Mouse (Mus musculus) embryonic facial prominence, embryonic 10.5 days (tissue): ENCODE measurements around the gene Fos. TPM values are rescaled to one million over a fixed set of nuclear protein-coding genes. Genes with fewer than 3 reads are reported as not detected.

Experiments used
- DNase-seq: peaks from one replicate; pipeline ENCODE4 v3.0.0-alpha.2; 2017; ENCODE audit warnings: low spot score
- H3K27ac ChIP-seq: fragments of 300-500 bp; sonication (generic); replicated peaks from 2 replicates; pipeline ENCODE4 v1.5.1; 2016; ENCODE audit warnings: mild to moderate bottlenecking
- H3K27me3 ChIP-seq: fragments of 300-500 bp; sonication (generic); replicated peaks from 2 replicates; pipeline ENCODE4 v1.6.1; 2016; ENCODE audit warnings: low read depth, mild to moderate bottlenecking; ENCODE audit not compliant: poor library complexity, severe bottlenecking
- H3K36me3 ChIP-seq: fragments of 300-500 bp; sonication (generic); replicated peaks from 2 replicates; pipeline ENCODE4 v1.6.1; 2016; ENCODE audit warnings: mild to moderate bottlenecking, moderate library complexity
- H3K4me1 ChIP-seq: fragments of 300-500 bp; sonication (generic); 2 replicates; pipeline ENCODE4 v1.6.1; 2016
- H3K4me3 ChIP-seq: fragments of 300-500 bp; sonication (generic); 2 replicates; pipeline ENCODE4 v1.5.1; 2016; ENCODE audit warnings: mild to moderate bottlenecking, moderate library complexity
- H3K9me3 ChIP-seq: fragments of 300-500 bp; sonication (generic); 2 replicates; pipeline ENCODE4 v1.6.1; 2016; ENCODE audit warnings: mild to moderate bottlenecking
- WGBS: fragments of 180-500 bp; shearing (Covaris S2); methylation state at CpG from one replicate; pipeline ENCODE4 v1.1.7; 2016; 5-methylcytosine and 5-hydroxymethylcytosine counted together
- polyA plus RNA-seq: library from polyadenylated mRNA; unstranded; fragments of >200 nt; fragmentation: Nextera tagmentation; extraction: Ambion mirVana; gene quantifications from 2 replicates; pipeline ENCODE4 v1.2.1, GENCODE M21; 2016

The Fos gene
- polyA plus RNA-seq, 1 experiment from 2014 or later = 1.8 TPM

DNA sequence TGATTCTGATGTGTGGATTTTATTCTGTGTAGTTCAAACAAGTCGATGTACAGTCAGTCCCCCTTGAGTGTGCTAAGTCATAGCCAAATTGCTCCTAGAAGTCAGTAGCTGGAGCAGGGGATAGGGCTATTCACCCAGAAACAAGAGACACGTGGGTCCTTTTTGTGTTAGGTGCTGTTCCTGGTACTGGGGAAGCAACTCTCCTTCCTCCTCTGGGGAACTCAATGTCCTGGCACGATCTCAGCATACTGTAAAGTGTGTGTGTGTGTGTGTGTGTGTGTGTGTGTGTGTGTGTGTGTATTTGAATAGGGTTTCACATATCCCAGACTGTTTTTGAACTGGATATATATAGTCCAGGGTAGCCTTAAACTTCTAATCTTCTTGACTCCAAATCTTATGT is 8.8 kb upstream of the Fos start:
- DNase-seq = no peak
- Histone ChIP-seq H3K27me3 (peaks cover 2% of the 10 kb centered on the region; the same call in 1 of the 2 replicates), H3K27ac (no peak overlapping the region), H3K9me3 (no peaks in the 10 kb centered on the region), H3K4me3 (no peak overlapping the region), H3K36me3 (no peaks in the 10 kb centered on the region), H3K4me1 (peaks cover 39% of the 10 kb centered on the region)
- 70% methylated on average over 3 of the region's 3 CpGs for WGBS

DNA sequence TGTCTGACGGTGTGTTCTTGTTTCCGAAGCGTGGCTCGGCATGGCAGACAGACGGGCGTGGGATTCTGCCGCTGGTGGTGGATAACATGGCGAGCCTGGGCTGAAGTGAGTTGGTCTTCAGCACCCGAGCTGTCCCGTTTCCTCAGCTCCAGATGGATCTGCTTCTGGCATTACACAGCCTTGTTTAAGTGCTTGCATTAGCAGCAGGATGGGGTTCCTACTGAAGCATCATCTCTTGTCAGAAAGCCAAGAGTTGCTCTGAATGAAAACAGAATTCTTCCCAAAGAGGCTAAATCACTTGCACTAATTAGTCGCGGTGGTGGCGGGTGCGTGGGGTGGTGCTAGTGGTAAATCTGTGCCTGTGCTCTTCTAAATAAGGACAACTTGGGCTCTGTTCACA is 5.8 kb upstream of the Fos start:
- WGBS = 83% methylated on average over 14 of the region's 14 CpGs
- Histone ChIP-seq H3K4me3 (no peak overlapping the region), H3K36me3 (no peaks in the 10 kb centered on the region)

DNA sequence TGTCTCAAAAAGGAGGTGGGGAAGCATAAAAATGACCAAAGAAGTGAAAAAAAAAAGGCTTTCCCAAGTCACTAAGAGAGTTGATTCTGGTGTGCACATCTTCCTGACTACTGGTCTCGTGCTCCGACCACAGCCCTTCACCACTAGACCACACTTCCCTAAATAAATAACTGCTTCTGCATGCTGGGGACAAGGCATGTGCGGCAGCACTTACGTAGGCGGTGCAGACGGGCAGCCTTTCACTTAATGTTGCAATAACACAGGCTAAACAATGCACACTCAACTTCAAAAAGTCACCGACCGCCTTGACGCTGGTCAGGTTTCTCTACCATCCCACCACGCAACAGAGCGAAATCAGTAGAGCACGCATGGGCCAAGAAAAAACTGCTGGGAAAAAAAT is 5.0 kb upstream of the Fos start:
- no peaks in the 10 kb centered on the region for H3K36me3 ChIP-seq
- no peak overlapping the region for H3K4me3 ChIP-seq
- peaks cover 50% of the 10 kb centered on the region for H3K4me1 ChIP-seq
- H3K27ac ChIP-seq = no peak overlapping the region
- DNase-seq = no peak
- H3K9me3 ChIP-seq = no peaks in the 10 kb centered on the region
- peaks cover 33% of the 10 kb centered on the region for H3K27me3 ChIP-seq
- WGBS = 84% methylated on average over 12 of the region's 12 CpGs

More for the DNA sequence above, 5.8 kb upstream of the Fos start:
- DNase-seq = no peak
- no peak overlapping the region for H3K27ac ChIP-seq
- H3K4me1 ChIP-seq = peaks cover 43% of the 10 kb centered on the region
- peaks cover 28% of the 10 kb centered on the region for H3K27me3 ChIP-seq
- H3K9me3 ChIP-seq = no peaks in the 10 kb centered on the region

DNA sequence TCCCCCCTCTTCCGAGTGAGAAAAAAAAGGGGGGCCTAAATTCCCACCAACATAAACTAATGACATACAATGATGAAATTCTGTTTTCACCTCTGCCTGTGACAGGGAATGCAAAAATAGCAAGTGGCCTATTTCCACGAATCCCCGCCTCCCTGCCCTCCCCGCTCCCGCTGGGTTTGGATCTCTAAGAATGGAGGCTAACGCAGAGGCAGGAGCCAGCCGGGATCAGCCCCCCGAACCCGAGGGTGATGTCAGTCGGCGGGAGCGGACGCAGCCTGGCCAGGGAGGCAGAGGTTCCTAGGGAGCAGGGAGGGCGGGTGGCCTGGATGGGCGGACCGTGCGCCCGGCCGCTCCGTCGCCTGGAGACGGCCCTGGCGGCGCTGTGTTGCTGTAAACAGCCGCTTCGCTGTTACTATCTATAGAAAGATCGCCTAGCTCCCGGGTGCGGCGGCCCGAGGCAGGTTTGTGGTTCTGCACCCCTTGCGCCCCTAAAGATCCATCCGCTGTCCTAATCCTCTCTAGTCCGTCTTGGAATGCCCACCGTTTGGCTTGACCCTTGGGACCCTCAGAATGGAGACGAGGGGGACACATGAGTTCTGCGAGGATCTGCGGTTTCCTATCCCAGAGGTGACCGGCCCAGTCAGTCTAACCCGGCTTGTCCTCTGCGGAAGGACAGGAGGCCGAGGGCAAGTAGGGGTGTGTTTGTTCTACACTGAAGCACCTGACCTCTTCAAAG is 1.6 kb upstream of the Fos start:
- DNase-seq = peak; percentile 81
- peaks cover 68% of the 10 kb centered on the region for H3K4me1 ChIP-seq
- H3K36me3 ChIP-seq = no peaks in the 10 kb centered on the region
- WGBS = under 1% methylated on average over 42 of the region's 42 CpGs
- peak overlapping the region; percentile 71 for H3K4me3 ChIP-seq
- no peaks in the 10 kb centered on the region for H3K9me3 ChIP-seq
- peak overlapping the region; percentile 69 for H3K27ac ChIP-seq
- peaks cover 65% of the 10 kb centered on the region for H3K27me3 ChIP-seq

DNA sequence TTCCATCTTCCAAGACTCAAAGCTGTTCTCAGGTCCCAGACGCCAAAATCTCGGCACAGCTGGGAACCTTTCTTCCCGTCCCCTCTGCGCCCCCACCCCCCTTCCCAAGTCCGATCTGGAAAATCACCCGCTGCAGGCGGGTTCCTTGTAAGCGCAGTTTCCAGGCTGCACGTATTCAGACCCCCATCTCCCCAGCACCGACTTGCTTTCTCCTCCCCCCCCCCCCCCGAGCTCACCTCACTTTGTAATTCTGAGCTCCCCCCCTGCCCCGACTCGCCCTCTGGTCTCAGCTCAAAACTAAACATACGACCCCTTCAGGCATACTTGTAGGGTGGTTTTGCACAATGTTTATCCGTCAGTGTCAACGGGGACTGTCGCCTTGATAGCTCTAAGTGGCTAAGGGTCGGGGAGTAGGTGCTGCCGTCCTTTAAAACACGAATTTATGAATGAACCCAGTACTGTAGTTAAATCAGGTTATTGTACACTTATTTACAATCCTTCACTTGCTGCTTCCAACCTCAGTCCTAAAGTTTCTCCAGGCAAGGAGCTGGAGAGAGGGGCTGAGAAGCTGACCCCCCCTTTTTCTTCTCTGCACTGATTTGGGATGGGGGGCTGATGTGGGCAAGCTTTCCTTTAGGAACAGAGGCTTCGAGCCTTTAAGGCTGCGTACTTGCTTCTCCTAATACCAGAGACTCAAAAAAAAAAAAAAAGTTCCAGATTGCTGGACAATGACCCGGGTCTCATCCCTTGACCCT is 857 bp upstream of the Fos start:
- Histone ChIP-seq H3K9me3 (no peaks in the 10 kb centered on the region), H3K27me3 (peaks cover 71% of the 10 kb centered on the region), H3K4me1 (peaks cover 60% of the 10 kb centered on the region), H3K36me3 (no peaks in the 10 kb centered on the region), H3K27ac (peak overlapping the region; percentile 86), H3K4me3 (peak overlapping the region; percentile 71)
- under 1% methylated on average over 23 of the region's 23 CpGs for WGBS
- no peak for DNase-seq

DNA sequence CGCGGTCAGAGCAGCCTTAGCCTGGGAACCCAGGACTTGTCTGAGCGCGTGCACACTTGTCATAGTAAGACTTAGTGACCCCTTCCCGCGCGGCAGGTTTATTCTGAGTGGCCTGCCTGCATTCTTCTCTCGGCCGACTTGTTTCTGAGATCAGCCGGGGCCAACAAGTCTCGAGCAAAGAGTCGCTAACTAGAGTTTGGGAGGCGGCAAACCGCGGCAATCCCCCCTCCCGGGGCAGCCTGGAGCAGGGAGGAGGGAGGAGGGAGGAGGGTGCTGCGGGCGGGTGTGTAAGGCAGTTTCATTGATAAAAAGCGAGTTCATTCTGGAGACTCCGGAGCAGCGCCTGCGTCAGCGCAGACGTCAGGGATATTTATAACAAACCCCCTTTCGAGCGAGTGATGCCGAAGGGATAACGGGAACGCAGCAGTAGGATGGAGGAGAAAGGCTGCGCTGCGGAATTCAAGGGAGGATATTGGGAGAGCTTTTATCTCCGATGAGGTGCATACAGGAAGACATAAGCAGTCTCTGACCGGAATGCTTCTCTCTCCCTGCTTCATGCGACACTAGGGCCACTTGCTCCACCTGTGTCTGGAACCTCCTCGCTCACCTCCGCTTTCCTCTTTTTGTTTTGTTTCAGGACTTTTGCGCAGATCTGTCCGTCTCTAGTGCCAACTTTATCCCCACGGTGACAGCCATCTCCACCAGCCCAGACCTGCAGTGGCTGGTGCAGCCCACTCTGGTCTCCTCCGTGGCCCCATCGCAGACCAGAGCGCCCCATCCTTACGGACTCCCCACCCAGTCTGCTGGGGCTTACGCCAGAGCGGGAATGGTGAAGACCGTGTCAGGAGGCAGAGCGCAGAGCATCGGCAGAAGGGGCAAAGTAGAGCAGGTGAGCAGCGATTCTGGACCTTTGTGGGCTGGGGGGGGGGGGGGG is 875 bp downstream of the Fos start:
- peak overlapping the region; percentile 71 for H3K4me3 ChIP-seq
- peak overlapping the region; percentile 86 for H3K27ac ChIP-seq
- peaks cover 62% of the 10 kb centered on the region for H3K4me1 ChIP-seq
- WGBS = under 1% methylated on average over 49 of the region's 49 CpGs
- no peaks in the 10 kb centered on the region for H3K9me3 ChIP-seq
- peak; percentile 63 for DNase-seq
- no peaks in the 10 kb centered on the region for H3K36me3 ChIP-seq
- H3K27me3 ChIP-seq = peaks cover 80% of the 10 kb centered on the region

DNA sequence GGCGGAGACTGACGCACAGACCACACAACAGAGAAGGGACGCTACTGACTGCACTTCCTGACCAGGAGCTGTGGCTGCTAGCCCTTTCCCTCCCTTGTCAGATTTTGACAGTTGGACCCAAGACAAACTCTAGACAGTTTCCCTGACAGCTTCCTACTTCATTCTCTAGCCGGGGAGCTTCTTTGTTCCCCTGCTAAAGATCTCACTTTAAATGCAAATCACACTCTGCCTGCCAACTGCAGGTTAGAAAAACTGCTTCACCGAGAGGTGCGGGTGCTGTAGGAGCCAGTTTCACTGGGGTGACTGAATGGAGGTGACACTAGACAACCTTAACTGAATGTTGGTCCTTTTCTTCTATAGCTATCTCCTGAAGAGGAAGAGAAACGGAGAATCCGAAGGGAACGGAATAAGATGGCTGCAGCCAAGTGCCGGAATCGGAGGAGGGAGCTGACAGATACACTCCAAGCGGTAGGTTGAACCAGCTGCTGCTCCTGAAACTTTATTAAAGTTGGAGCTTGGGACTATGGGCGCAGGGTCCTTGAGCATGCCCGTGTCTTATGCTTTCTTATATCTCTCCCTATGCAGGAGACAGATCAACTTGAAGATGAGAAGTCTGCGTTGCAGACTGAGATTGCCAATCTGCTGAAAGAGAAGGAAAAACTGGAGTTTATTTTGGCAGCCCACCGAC is 1.7 kb downstream of the Fos start:
- H3K27ac ChIP-seq = no peak overlapping the region
- peaks cover 67% of the 10 kb centered on the region for H3K4me1 ChIP-seq
- peaks cover 76% of the 10 kb centered on the region for H3K27me3 ChIP-seq
- peak overlapping the region; percentile 71 for H3K4me3 ChIP-seq
- DNase-seq = peak; percentile 26
- no peaks in the 10 kb centered on the region for H3K9me3 ChIP-seq
- 7% methylated on average over 16 of the region's 16 CpGs for WGBS
- H3K36me3 ChIP-seq = no peaks in the 10 kb centered on the region

DNA sequence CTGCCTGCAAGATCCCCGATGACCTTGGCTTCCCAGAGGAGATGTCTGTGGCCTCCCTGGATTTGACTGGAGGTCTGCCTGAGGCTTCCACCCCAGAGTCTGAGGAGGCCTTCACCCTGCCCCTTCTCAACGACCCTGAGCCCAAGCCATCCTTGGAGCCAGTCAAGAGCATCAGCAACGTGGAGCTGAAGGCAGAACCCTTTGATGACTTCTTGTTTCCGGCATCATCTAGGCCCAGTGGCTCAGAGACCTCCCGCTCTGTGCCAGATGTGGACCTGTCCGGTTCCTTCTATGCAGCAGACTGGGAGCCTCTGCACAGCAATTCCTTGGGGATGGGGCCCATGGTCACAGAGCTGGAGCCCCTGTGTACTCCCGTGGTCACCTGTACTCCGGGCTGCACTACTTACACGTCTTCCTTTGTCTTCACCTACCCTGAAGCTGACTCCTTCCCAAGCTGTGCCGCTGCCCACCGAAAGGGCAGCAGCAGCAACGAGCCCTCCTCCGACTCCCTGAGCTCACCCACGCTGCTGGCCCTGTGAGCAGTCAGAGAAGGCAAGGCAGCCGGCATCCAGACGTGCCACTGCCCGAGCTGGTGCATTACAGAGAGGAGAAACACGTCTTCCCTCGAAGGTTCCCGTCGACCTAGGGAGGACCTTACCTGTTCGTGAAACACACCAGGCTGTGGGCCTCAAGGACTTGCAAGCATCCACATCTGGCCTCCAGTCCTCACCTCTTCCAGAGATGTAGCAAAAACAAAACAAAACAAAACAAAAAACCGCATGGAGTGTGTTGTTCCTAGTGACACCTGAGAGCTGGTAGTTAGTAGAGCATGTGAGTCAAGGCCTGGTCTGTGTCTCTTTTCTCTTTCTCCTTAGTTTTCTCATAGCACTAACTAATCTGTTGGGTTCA is 2.5 kb downstream of the Fos start:
- Histone ChIP-seq H3K36me3 (no peaks in the 10 kb centered on the region), H3K27me3 (peaks cover 68% of the 10 kb centered on the region), H3K4me3 (peak overlapping the region; percentile 71; the same call in 1 of the 2 replicates), H3K9me3 (no peaks in the 10 kb centered on the region), H3K27ac (no peak overlapping the region), H3K4me1 (peaks cover 67% of the 10 kb centered on the region)
- 30% methylated on average over 23 of the region's 23 CpGs for WGBS
- no peak for DNase-seq

DNA sequence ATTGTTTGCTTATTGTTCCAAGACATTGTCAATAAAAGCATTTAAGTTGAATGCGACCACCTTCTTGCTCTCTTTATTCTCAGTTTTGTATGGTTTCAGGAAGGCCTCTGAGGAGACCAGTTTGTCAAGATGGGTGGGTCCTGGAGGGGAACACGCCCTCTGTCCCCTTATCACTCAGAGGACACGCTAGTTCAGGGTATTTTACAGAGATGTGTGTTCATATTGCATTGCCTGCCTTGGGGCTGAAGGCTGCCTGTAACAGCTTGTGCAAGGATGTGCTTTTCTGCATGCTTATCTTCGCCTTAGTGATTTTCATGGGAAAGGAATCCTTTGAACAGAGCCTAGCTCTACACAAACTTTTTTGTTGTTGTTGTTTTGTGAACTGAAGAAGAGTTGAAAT is 3.5 kb downstream of the Fos start:
- no peak for DNase-seq
- Histone ChIP-seq H3K27me3 (peaks cover 58% of the 10 kb centered on the region), H3K4me3 (no peak overlapping the region), H3K9me3 (no peaks in the 10 kb centered on the region), H3K4me1 (peaks cover 57% of the 10 kb centered on the region), H3K36me3 (no peaks in the 10 kb centered on the region), H3K27ac (no peak overlapping the region)
- WGBS = 75% methylated on average over 4 of the region's 4 CpGs

DNA sequence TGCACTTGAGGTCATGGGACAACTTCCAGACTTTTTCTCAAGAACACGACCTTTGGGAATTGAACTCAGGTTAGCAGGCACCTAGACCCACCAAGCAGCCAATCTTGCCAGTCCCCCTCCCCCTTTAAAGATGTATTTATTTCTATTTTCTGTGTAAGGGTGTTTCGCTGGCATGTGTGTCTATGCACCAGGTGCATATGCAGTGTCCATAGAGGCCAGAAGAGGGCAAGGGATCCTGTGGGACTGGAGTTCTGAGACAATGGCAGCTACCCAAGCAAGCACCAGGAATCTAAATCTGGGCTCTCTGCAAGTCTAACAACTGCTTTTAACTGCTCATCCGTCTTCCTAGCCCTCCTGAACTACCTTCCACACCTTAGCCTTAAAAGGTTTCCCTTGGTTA is 4.1 kb downstream of the Fos start:
- H3K27ac ChIP-seq = no peak overlapping the region
- peaks cover 52% of the 10 kb centered on the region for H3K4me1 ChIP-seq
- H3K36me3 ChIP-seq = no peaks in the 10 kb centered on the region
- peaks cover 53% of the 10 kb centered on the region for H3K27me3 ChIP-seq
- 77% methylated on average over 3 of the region's 3 CpGs for WGBS
- DNase-seq = no peak
- H3K4me3 ChIP-seq = no peak overlapping the region
- no peaks in the 10 kb centered on the region for H3K9me3 ChIP-seq

DNA sequence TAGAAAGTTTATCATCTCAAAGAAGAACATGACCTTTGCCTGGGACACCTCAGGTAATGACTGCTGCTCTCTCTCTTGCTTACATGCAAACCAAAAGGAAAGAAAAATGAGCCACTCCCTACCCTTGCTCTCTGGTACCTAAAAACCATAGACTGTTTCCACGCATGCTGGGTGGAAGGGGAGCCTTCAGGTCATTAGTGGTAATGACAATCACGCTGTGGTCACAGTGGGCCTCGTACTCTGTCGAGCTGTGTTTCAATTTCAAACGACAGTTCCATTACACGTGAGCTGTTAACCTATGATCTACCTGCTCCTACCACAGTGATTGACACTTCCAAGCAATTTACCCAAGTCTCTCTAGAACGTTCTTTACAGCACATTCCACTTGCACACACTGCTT is 5.0 kb downstream of the Fos start:
- no peak overlapping the region for H3K27ac ChIP-seq
- H3K4me3 ChIP-seq = no peak overlapping the region
- H3K27me3 ChIP-seq = peaks cover 47% of the 10 kb centered on the region
- 74% methylated on average over 7 of the region's 7 CpGs for WGBS
- no peaks in the 10 kb centered on the region for H3K9me3 ChIP-seq
- no peak for DNase-seq
- no peaks in the 10 kb centered on the region for H3K36me3 ChIP-seq
- peaks cover 43% of the 10 kb centered on the region for H3K4me1 ChIP-seq
